Mouse (Mus musculus) neural tube, embryonic 12.5 days (tissue): ENCODE results near the gene Npas4. TPM values are rescaled to one million over a fixed set of nuclear protein-coding genes. Genes with fewer than 3 reads are reported as not detected.
"Not testable (repeated sequence)": the region's sequence is repeated elsewhere in the genome, so short reads cannot be mapped to it uniquely, and the experiment has no call there.

Experiments used
- ATAC-seq: fragments of 200-750 bp; cut with Nextera tagmentation; 2 replicates; pipeline ENCODE4 v1.8.0; 2017; ENCODE audit warnings: low read depth, mild to moderate bottlenecking, moderate TSS enrichment, moderate library complexity; ENCODE audit not compliant: low FRiP score
- H3K27ac ChIP-seq: fragments of 300-500 bp; sonication (generic); 2 replicates; pipeline ENCODE4 v1.5.1; 2016
- H3K27me3 ChIP-seq: fragments of 300-500 bp; sonication (generic); replicated peaks from 2 replicates; pipeline ENCODE4 v1.6.1; 2016; ENCODE audit warnings: mild to moderate bottlenecking
- H3K36me3 ChIP-seq: fragments of 300-500 bp; sonication (generic); 2 replicates; pipeline ENCODE4 v1.6.1; 2016; ENCODE audit warnings: mild to moderate bottlenecking
- H3K4me1 ChIP-seq: fragments of 300-500 bp; sonication (generic); 2 replicates; pipeline ENCODE4 v1.6.1; 2016
- H3K4me2 ChIP-seq: fragments of 300-500 bp; sonication (generic); replicated peaks from 2 replicates; pipeline ENCODE4 v1.6.1; 2016; ENCODE audit warnings: mild to moderate bottlenecking
- H3K4me3 ChIP-seq: fragments of 300-500 bp; sonication (generic); 2 replicates; pipeline ENCODE4 v1.5.1; 2016
- H3K9ac ChIP-seq: fragments of 300-500 bp; sonication (generic); 2 replicates; pipeline ENCODE4 v1.6.1; 2016; ENCODE audit warnings: mild to moderate bottlenecking
- H3K9me3 ChIP-seq: fragments of 300-500 bp; sonication (generic); 2 replicates; pipeline ENCODE4 v1.6.1; 2016; ENCODE audit warnings: mild to moderate bottlenecking
- WGBS: fragments of 180-500 bp; shearing (Covaris S2); methylation state at CpG from one replicate; pipeline ENCODE4 v1.1.7; 2016; 5-methylcytosine and 5-hydroxymethylcytosine counted together
- polyA plus RNA-seq: library from polyadenylated mRNA; unstranded; fragments of >200 nt; fragmentation: Nextera tagmentation; extraction: Ambion mirVana; gene quantifications from 2 replicates; pipeline ENCODE4 v1.2.1, GENCODE M21; 2016

Gene Npas4
- polyA plus RNA-seq, 1 experiment from 2014 or later, result 0.06 TPM

GRCm38 (mm10) chr19:5016782-5017181 lies 26.7 kb upstream of the Npas4 start:
- Histone ChIP-seq H3K9me3 (no peaks in the 10 kb centered on the region), H3K4me1 (no peaks in the 10 kb centered on the region), H3K4me2 (peak overlapping the region; percentile 12; the same call in 1 of the 2 replicates), H3K4me3 (no peak overlapping the region), H3K27me3 (no peaks in the 10 kb centered on the region), H3K36me3 (no peaks in the 10 kb centered on the region), H3K27ac (no peak overlapping the region), H3K9ac (no peak overlapping the region)
- no peak for ATAC-seq
- 24% methylated on average over 12 of the region's 12 CpGs for WGBS

- H3K27ac ChIP-seq, result no peak overlapping the region
- H3K4me2 ChIP-seq, result peak overlapping the region; percentile 12; the same call in 1 of the 2 replicates
- H3K4me3 ChIP-seq, result no peak overlapping the region
- H3K9ac ChIP-seq, result no peak overlapping the region
- H3K9me3 ChIP-seq, result no peaks in the 10 kb centered on the region
- ATAC-seq, result no peak
- no peaks in the 10 kb centered on the region for H3K36me3 ChIP-seq
- no peaks in the 10 kb centered on the region for H3K4me1 ChIP-seq
- no peaks in the 10 kb centered on the region for H3K27me3 ChIP-seq
- WGBS, result 42% methylated on average over 10 of the region's 10 CpGs
These were observed 26.2 kb upstream of the Npas4 start for GRCm38 (mm10) chr19:5016221-5016742.

GRCm38 (mm10) chr19:5014961-5015398 lies 24.9 kb upstream of the Npas4 start:
- no peaks in the 10 kb centered on the region for H3K36me3 ChIP-seq
- no peak overlapping the region for H3K4me3 ChIP-seq
- no peak overlapping the region for H3K27ac ChIP-seq
- ATAC-seq, result no peak
- no peak overlapping the region for H3K4me2 ChIP-seq
- H3K27me3 ChIP-seq, result no peaks in the 10 kb centered on the region
- 16% methylated on average over 8 of the region's 8 CpGs for WGBS
- no peak overlapping the region for H3K9ac ChIP-seq
- no peaks in the 10 kb centered on the region for H3K9me3 ChIP-seq
- H3K4me1 ChIP-seq, result no peaks in the 10 kb centered on the region

GRCm38 (mm10) chr19:5013138-5013537 lies 23.0 kb upstream of the Npas4 start:
- ATAC-seq, result no peak
- Histone ChIP-seq H3K4me3 (no peak overlapping the region), H3K9ac (no peak overlapping the region), H3K9me3 (no peaks in the 10 kb centered on the region), H3K4me2 (no peak overlapping the region), H3K36me3 (no peaks in the 10 kb centered on the region), H3K27ac (no peak overlapping the region), H3K27me3 (no peaks in the 10 kb centered on the region), H3K4me1 (no peaks in the 10 kb centered on the region)
- 71% methylated on average over 8 of the region's 8 CpGs for WGBS

GRCm38 (mm10) chr19:5004925-5005324 lies 14.8 kb upstream of the Npas4 start:
- no peak overlapping the region for H3K27ac ChIP-seq
- H3K27me3 ChIP-seq, result no peaks in the 10 kb centered on the region
- H3K9ac ChIP-seq, result no peak overlapping the region
- H3K36me3 ChIP-seq, result no peaks in the 10 kb centered on the region
- ATAC-seq, result no peak
- 70% methylated on average over 4 of the region's 4 CpGs for WGBS
- H3K4me2 ChIP-seq, result no peak overlapping the region
- H3K4me3 ChIP-seq, result no peak overlapping the region
- no peaks in the 10 kb centered on the region for H3K9me3 ChIP-seq
- peaks cover 8% of the 10 kb centered on the region for H3K4me1 ChIP-seq

- H3K4me3 ChIP-seq, H3K4me1 ChIP-seq, H3K9me3 ChIP-seq, H3K36me3 ChIP-seq, H3K27ac ChIP-seq, H3K9ac ChIP-seq, ATAC-seq, H3K27me3 ChIP-seq, H3K4me2 ChIP-seq: not testable (repeated sequence)
- 64% methylated on average over 2 of the region's 2 CpGs for WGBS
These were observed 13.5 kb upstream of the Npas4 start for GRCm38 (mm10) chr19:5003644-5004043.

GRCm38 (mm10) chr19:5001666-5002406 lies 11.7 kb upstream of the Npas4 start:
- Histone ChIP-seq H3K27me3 (peaks cover 12% of the 10 kb centered on the region), H3K9ac (peak overlapping the region; percentile 58; the same call in 1 of the 2 replicates), H3K36me3 (no peaks in the 10 kb centered on the region), H3K4me3 (peak overlapping the region; percentile 32), H3K4me1 (peaks cover 8% of the 10 kb centered on the region), H3K9me3 (no peaks in the 10 kb centered on the region), H3K27ac (peak overlapping the region; percentile 74), H3K4me2 (peak overlapping the region; percentile 77)
- peak; percentile 96 for ATAC-seq
- WGBS, result under 1% methylated on average over 39 of the region's 39 CpGs

- H3K4me1 ChIP-seq, result peaks cover 8% of the 10 kb centered on the region
- no peak overlapping the region for H3K4me2 ChIP-seq
- H3K9ac ChIP-seq, result no peak overlapping the region
- H3K27ac ChIP-seq, result no peak overlapping the region
- no peaks in the 10 kb centered on the region for H3K9me3 ChIP-seq
- 76% methylated on average over 6 of the region's 6 CpGs for WGBS
- no peak overlapping the region for H3K4me3 ChIP-seq
- no peaks in the 10 kb centered on the region for H3K36me3 ChIP-seq
- H3K27me3 ChIP-seq, result peaks cover 12% of the 10 kb centered on the region
- no peak for ATAC-seq
These were observed 9.5 kb upstream of the Npas4 start for GRCm38 (mm10) chr19:4999445-5000140.

GRCm38 (mm10) chr19:4994043-4994442 lies 3.9 kb upstream of the Npas4 start:
- Histone ChIP-seq H3K9me3 (no peaks in the 10 kb centered on the region), H3K4me2 (no peak overlapping the region), H3K4me3 (no peak overlapping the region), H3K36me3 (no peaks in the 10 kb centered on the region), H3K4me1 (peaks cover 8% of the 10 kb centered on the region), H3K9ac (no peak overlapping the region), H3K27ac (no peak overlapping the region), H3K27me3 (peaks cover 48% of the 10 kb centered on the region)
- 65% methylated on average over 5 of the region's 5 CpGs for WGBS
- ATAC-seq, result no peak

GRCm38 (mm10) chr19:4992904-4993303 lies 2.8 kb upstream of the Npas4 start:
- Histone ChIP-seq H3K9me3 (no peaks in the 10 kb centered on the region), H3K27ac (no peak overlapping the region), H3K4me1 (peaks cover 8% of the 10 kb centered on the region), H3K36me3 (no peaks in the 10 kb centered on the region), H3K9ac (no peak overlapping the region), H3K4me2 (no peak overlapping the region), H3K27me3 (peaks cover 58% of the 10 kb centered on the region), H3K4me3 (no peak overlapping the region)
- ATAC-seq, result no peak
- WGBS, result 6% methylated on average over 9 of the region's 9 CpGs

GRCm38 (mm10) chr19:4992371-4992770 lies 2.3 kb upstream of the Npas4 start:
- peaks cover 59% of the 10 kb centered on the region for H3K27me3 ChIP-seq
- 18% methylated on average over 8 of the region's 8 CpGs for WGBS
- no peaks in the 10 kb centered on the region for H3K9me3 ChIP-seq
- no peak for ATAC-seq
- no peaks in the 10 kb centered on the region for H3K36me3 ChIP-seq
- no peak overlapping the region for H3K4me2 ChIP-seq
- H3K27ac ChIP-seq, result no peak overlapping the region
- H3K4me3 ChIP-seq, result no peak overlapping the region
- H3K9ac ChIP-seq, result no peak overlapping the region
- H3K4me1 ChIP-seq, result peaks cover 8% of the 10 kb centered on the region

- Histone ChIP-seq H3K9me3 (no peaks in the 10 kb centered on the region), H3K4me2 (peak overlapping the region; percentile 60), H3K36me3 (no peaks in the 10 kb centered on the region), H3K27me3 (peaks cover 76% of the 10 kb centered on the region), H3K27ac (no peak overlapping the region), H3K9ac (0 out of 2 replicates have a peak overlapping the region, but pooled peaks have one; percentile 13), H3K4me3 (peak overlapping the region; percentile 16), H3K4me1 (peaks cover 8% of the 10 kb centered on the region)
- 2% methylated on average over 20 of the region's 22 CpGs for WGBS
- no peak for ATAC-seq
These were observed 600 bp upstream of the Npas4 start for GRCm38 (mm10) chr19:4990716-4991115.
